Mouse (Mus musculus): Measurements from ENCODE around the gene Usp18.

GRCm38 (mm10) chr6:121224067-121224466 lies 21.6 kb upstream of the Usp18 start:
- TF ChIP-seq GATA1 (IDR thresholded peaks at IDR 0.05; ENCODE audit: borderline replicate concordance, low read length), result no peak
- TF ChIP-seq FLI1 (IDR thresholded peaks at IDR 0.05; ENCODE audit: low read length), result no peak

All from megakaryocyte, embryonic 14.5 days (primary cell).